Mouse (Mus musculus) bone marrow macrophage, adult 2 months (primary cell): ENCODE results near the gene Smyd4.

Experiments used
- CTCF ChIP-seq: IDR thresholded peaks from 2 replicates; pipeline ENCODE4 v1.5.1; 2012; ENCODE audit warnings: low read depth, mild to moderate bottlenecking, low read length, moderate library complexity
- POLR2A ChIP-seq: IDR thresholded peaks from 2 replicates; pipeline ENCODE4 v1.6.1; 2012; ENCODE audit warnings: mild to moderate bottlenecking, low read depth, low read length, borderline replicate concordance

- TF ChIP-seq CTCF, result no peak
- no peak for TF ChIP-seq POLR2A
Measured at GRCm38 (mm10) chr11:75340076-75340475, 8.2 kb upstream of the Smyd4 start.
